Comparison of ENCODE assay signal across 22 mouse cellular contexts in the genomic region with DNA sequence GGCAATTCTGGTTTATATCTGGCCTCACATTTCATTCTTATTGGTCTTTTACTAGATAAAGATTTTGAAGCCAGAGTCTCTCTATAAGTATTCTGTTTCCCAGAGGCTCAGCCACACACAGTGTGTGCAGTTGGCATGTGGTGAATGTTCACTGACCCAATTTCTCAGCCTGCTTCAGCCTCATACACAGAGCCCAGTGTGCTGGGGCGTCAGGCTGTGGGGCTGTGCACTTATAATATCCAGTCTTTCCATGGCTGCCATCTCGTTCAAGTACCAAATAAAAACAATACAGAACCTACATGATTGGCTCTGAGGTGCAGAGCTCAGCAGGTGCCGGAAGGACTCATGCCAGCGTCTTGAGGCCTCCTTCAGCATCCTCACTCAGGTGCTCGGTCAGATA. TPM values are rescaled to one million over a fixed set of nuclear protein-coding genes. Genes with fewer than 3 reads are reported as not detected.
A peak's percentile ranks its signal among the peaks of the same experiment; 100 is the strongest.
DNase-seq lines count a peak whose midpoint lies in the region; ATAC-seq lines count a peak whose summit lies in the region.
"Had no signal": no experiment of that assay in that cellular context is flagged by ENCODE, and none has a peak within 500 bp of the region (broad histone marks: within the 10 kb centered on the region; RNA-seq: fewer than 3 reads in every experiment).

No protein-coding gene starts in this region.

- no peaks in the 10 kb centered on the region for H3K36me3 ChIP-seq in embryonic facial prominence, embryonic 14.5 days (ENCODE audit: control insufficient read depth, insufficient read depth, low read length)
- no peaks in the 10 kb centered on the region for H3K36me3 ChIP-seq in embryonic facial prominence, embryonic 10.5 days (replicated peaks)
- H3K36me3 ChIP-seq: heart, embryonic 15.5 days; midbrain, embryonic 12.5 days had no signal

- ATAC-seq in embryonic facial prominence, embryonic 14.5 days (ENCODE audit: low read depth): 0 out of 2 replicates have a peak, but pooled peaks have one; percentile 41
- ATAC-seq: CD4-positive, CD25-positive, alpha-beta regulatory T cell, adult 4 months; intestine, embryonic 16.5 days had no signal

- H3K4me1 ChIP-seq in embryonic facial prominence, embryonic 14.5 days (ENCODE audit: control insufficient read depth, insufficient read depth, low read length): peaks cover 4% of the 10 kb centered on the region; the same call in 1 of the 2 replicates
- H3K4me1 ChIP-seq in embryonic facial prominence, embryonic 10.5 days: peaks cover 3% of the 10 kb centered on the region; the same call in 1 of the 2 replicates
- H3K4me1 ChIP-seq: midbrain, embryonic 12.5 days had no signal

- H3K9me3 ChIP-seq in embryonic facial prominence, embryonic 14.5 days (ENCODE audit: control insufficient read depth, low read length): no peaks in the 10 kb centered on the region
- no peaks in the 10 kb centered on the region for H3K9me3 ChIP-seq in embryonic facial prominence, embryonic 10.5 days
- H3K9me3 ChIP-seq: heart, embryonic 15.5 days; midbrain, embryonic 12.5 days; neural tube, embryonic 15.5 days had no signal

- no peaks in the 10 kb centered on the region for H3K27me3 ChIP-seq in embryonic facial prominence, embryonic 14.5 days (replicated peaks; ENCODE audit: control insufficient read depth, insufficient read depth, low read length)
- no peaks in the 10 kb centered on the region for H3K27me3 ChIP-seq in embryonic facial prominence, embryonic 10.5 days (replicated peaks; ENCODE audit: low read depth, poor library complexity, severe bottlenecking)
- H3K27me3 ChIP-seq: heart, embryonic 15.5 days; neural tube, embryonic 15.5 days had no signal

- WGBS in embryonic facial prominence, embryonic 14.5 days: 80% methylated on average over 5 of the region's 5 CpGs
- WGBS in embryonic facial prominence, embryonic 10.5 days: 87% methylated on average over 5 of the region's 5 CpGs

- no peak overlapping the region for H3K4me3 ChIP-seq in embryonic facial prominence, embryonic 14.5 days (ENCODE audit: low read depth, low read length)
- H3K4me3 ChIP-seq in embryonic facial prominence, embryonic 10.5 days: no peak overlapping the region
- H3K4me3 ChIP-seq: gastrocnemius, adult 2 months; heart, embryonic 15.5 days; midbrain, embryonic 12.5 days; neural tube, embryonic 15.5 days had no signal

- H3K4me2 ChIP-seq in embryonic facial prominence, embryonic 14.5 days (ENCODE audit: low read depth, low read length): no peak overlapping the region
- H3K4me2 ChIP-seq: heart, embryonic 15.5 days; hindbrain, embryonic 14.5 days; midbrain, embryonic 12.5 days; neural tube, embryonic 15.5 days had no signal

- no peak for DNase-seq in embryonic facial prominence, embryonic 14.5 days (ENCODE audit: low spot score)
- DNase-seq in embryonic facial prominence, embryonic 10.5 days (ENCODE audit: low spot score): no peak
- DNase-seq in brain, adult 2 months (ENCODE audit: low read depth, low spot score): peak; percentile 84
- peak; percentile 79 for DNase-seq in cerebellum, adult 9-10 months
- peak; percentile 63 for DNase-seq in retina, embryonic 14.5 days (ENCODE audit: low spot score)
- no peak for DNase-seq in lung, postnatal 4 days
- DNase-seq in embryo, embryonic 11 days: no peak
- no peak for DNase-seq in urinary bladder, adult 2 months (ENCODE audit: low spot score)
- DNase-seq: adrenal gland, postnatal 25 days; gastrocnemius, adult 2 months; heart, postnatal 4 days; kidney, postnatal 4 days; left cerebral cortex, postnatal 4 days; right cerebral cortex, postnatal 14 days; spleen, adult 18-20 months; thymus, postnatal 25 days had no signal

- no peak overlapping the region for H3K9ac ChIP-seq in embryonic facial prominence, embryonic 14.5 days (ENCODE audit: low read depth, low read length)
- H3K9ac ChIP-seq: heart, embryonic 15.5 days; hindbrain, embryonic 14.5 days; midbrain, embryonic 12.5 days; neural tube, embryonic 15.5 days had no signal

- H3K27ac ChIP-seq in embryonic facial prominence, embryonic 14.5 days (replicated peaks; ENCODE audit: low read depth, low read length): no peak overlapping the region
- no peak overlapping the region for H3K27ac ChIP-seq in embryonic facial prominence, embryonic 10.5 days (replicated peaks)
- H3K27ac ChIP-seq: gastrocnemius, adult 2 months; heart, embryonic 15.5 days; hindbrain, embryonic 14.5 days; midbrain, embryonic 12.5 days; neural tube, embryonic 15.5 days had no signal

RNA-seq across cellular contexts. Expression of a gene that starts 19.1 kb away (rescaled TPM):
- 7.8 and 10.6 TPM in 2 replicates for polyA plus RNA-seq in embryonic facial prominence, embryonic 14.5 days (2014; fragmentation: Nextera tagmentation; extraction: Ambion mirVana)
- 5.7 and 6.5 TPM in 2 replicates for polyA plus RNA-seq in embryonic facial prominence, embryonic 10.5 days (2016; fragmentation: Nextera tagmentation; extraction: Ambion mirVana)
- polyA plus RNA-seq in urinary bladder, adult 2 months (2012; rRNA removed): 6.2 and 8.7 TPM in 2 replicates
- polyA plus RNA-seq: CD4-positive, CD25-positive, alpha-beta regulatory T cell, adult 4 months had no signal

Comparison
In these comparisons a context has a peak if more than half of its experiments do, and no peak if none do; other contexts are left out.
1. DNase-seq: peak in brain, adult 2 months (single experiment), cerebellum, adult 9-10 months (single experiment) and retina, embryonic 14.5 days (single experiment); none in embryonic facial prominence, embryonic 14.5 days (single experiment), embryonic facial prominence, embryonic 10.5 days (single experiment), lung, postnatal 4 days (0 of 2), embryo, embryonic 11 days (single experiment) and urinary bladder, adult 2 months (single experiment).